Mouse (Mus musculus): Measurements from ENCODE around the gene Lhpp.

- TF ChIP-seq CTCF (IDR thresholded peaks at IDR 0.05; ENCODE audit: low read depth) (no peak), EP300 (optimal IDR thresholded peaks at IDR 0.05) (no peak)
Observed at GRCm38 (mm10) chr7:132698737-132699136, 88.3 kb downstream of the Lhpp start.
